In the genomic region with DNA sequence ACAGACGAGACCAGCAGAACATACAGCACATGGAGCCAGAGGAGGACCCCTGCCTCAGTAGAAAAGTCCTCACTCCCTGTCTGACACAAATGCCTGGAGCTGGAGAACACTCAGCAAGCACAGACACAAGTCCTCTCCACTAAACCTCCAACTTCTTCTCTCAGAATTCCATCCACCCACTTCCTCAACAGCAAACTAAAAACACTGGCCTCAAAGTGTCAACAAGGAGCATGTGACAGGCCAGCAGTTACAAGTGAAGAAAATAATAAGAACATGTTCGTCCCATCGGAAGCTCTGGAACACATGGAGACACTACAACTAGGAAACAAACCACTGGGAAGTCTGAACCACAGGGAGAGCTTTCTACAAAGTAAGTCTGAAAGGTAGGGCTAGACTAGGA, we compare ENCODE assay signal across 8 mouse cellular contexts. TPM values are rescaled to one million over a fixed set of nuclear protein-coding genes. Genes with fewer than 3 reads are reported as not detected.
DNase-seq lines count a peak whose midpoint lies in the region; ATAC-seq and TF ChIP-seq lines count a peak whose summit lies in the region.

No protein-coding gene starts in this region.

- H3K9me3 ChIP-seq in lung, embryonic 15.5 days: no peaks in the 10 kb centered on the region
- H3K9me3 ChIP-seq in embryonic facial prominence, embryonic 15.5 days (replicated peaks): no peaks in the 10 kb centered on the region

- peaks cover 97% of the 10 kb centered on the region for H3K79me2 ChIP-seq in myocyte (ENCODE audit: control insufficient read depth, insufficient read depth)

- H3K27me3 ChIP-seq in lung, embryonic 15.5 days: no peaks in the 10 kb centered on the region
- H3K27me3 ChIP-seq in embryonic facial prominence, embryonic 15.5 days: no peaks in the 10 kb centered on the region
- no peaks in the 10 kb centered on the region for H3K27me3 ChIP-seq in myocyte (ENCODE audit: control insufficient read depth, insufficient read depth, insufficient read length)

- WGBS in lung, embryonic 15.5 days: 43% methylated on average over 3 of the region's 3 CpGs
- WGBS in embryonic facial prominence, embryonic 15.5 days: 31% methylated on average over 3 of the region's 3 CpGs

- peaks cover 71% of the 10 kb centered on the region for H3K4me1 ChIP-seq in lung, embryonic 15.5 days
- peaks cover 55% of the 10 kb centered on the region for H3K4me1 ChIP-seq in embryonic facial prominence, embryonic 15.5 days

- TF ChIP-seq POLR2A in myocyte (IDR thresholded peaks at IDR 0.05; ENCODE audit: insufficient read length, low read depth): no peak

- no peak for ATAC-seq in lung, embryonic 15.5 days (ENCODE audit: borderline replicate concordance, extremely low read depth, low FRiP score, low TSS enrichment)
- ATAC-seq in embryonic facial prominence, embryonic 15.5 days (ENCODE audit: insufficient number of reproducible peaks, low FRiP score, low TSS enrichment, low read depth): no peak

- peak overlapping the region; percentile 60 for H3K27ac ChIP-seq in lung, embryonic 15.5 days
- H3K27ac ChIP-seq in embryonic facial prominence, embryonic 15.5 days (replicated peaks): peak overlapping the region; percentile 39

- H3K9ac ChIP-seq in lung, embryonic 15.5 days: no peak overlapping the region
- H3K9ac ChIP-seq in embryonic facial prominence, embryonic 15.5 days: no peak overlapping the region

- H3K4me2 ChIP-seq in lung, embryonic 15.5 days: no peak overlapping the region
- H3K4me2 ChIP-seq in embryonic facial prominence, embryonic 15.5 days (replicated peaks): no peak overlapping the region
- H3K4me2 ChIP-seq in myocyte (ENCODE audit: low read depth): peak overlapping the region; percentile 68

- H3K4me3 ChIP-seq in lung, embryonic 15.5 days: no peak overlapping the region
- H3K4me3 ChIP-seq in embryonic facial prominence, embryonic 15.5 days (replicated peaks): no peak overlapping the region
- H3K4me3 ChIP-seq in myocyte: no peak overlapping the region

- no peak for DNase-seq in lung, postnatal 14 days
- DNase-seq in induced T-regulatory cell, adult 2 months (ENCODE audit: low read depth): peak; percentile 48
- DNase-seq in spleen, postnatal 4 days (ENCODE audit: low spot score in 2 of 2): no peak
- DNase-seq in frontal cortex, postnatal 25 days (ENCODE audit: low spot score in 2 of 2): no peak
- no peak for DNase-seq in frontal cortex, postnatal 36 days (ENCODE audit: low spot score in 2 of 2)

- no peak overlapping the region for H3ac ChIP-seq in myocyte (ENCODE audit: control insufficient read depth, insufficient read length)

- H3K36me3 ChIP-seq in lung, embryonic 15.5 days: peaks cover 4% of the 10 kb centered on the region; the same call in 1 of the 2 replicates
- H3K36me3 ChIP-seq in embryonic facial prominence, embryonic 15.5 days: peaks cover 9% of the 10 kb centered on the region; the same call in 1 of the 2 replicates
- peaks cover 9% of the 10 kb centered on the region for H3K36me3 ChIP-seq in myocyte (ENCODE audit: control insufficient read depth, insufficient read depth)

TF ChIP-seq in myocyte, 11 proteins besides CTCF, POLR2A, EP300 and RAD21:
- TF ChIP-seq TCF12 (IDR thresholded peaks at IDR 0.05; ENCODE audit: insufficient read depth, poor library complexity, severe bottlenecking) (no peak), POLR2AphosphoS2 (IDR thresholded peaks at IDR 0.05; ENCODE audit: insufficient read length, low read depth) (no peak), MYOD1 (IDR thresholded peaks at IDR 0.05; ENCODE audit: control insufficient read depth in 1 of 3, insufficient read length in 2 of 3, low read depth in 2 of 3) (no peak), REST (IDR thresholded peaks at IDR 0.05; ENCODE audit: insufficient read depth, insufficient read length) (no peak), SRF (IDR thresholded peaks at IDR 0.05; ENCODE audit: control insufficient read depth, insufficient read length, low read depth) (no peak), CEBPB (IDR thresholded peaks at IDR 0.05; ENCODE audit: insufficient read depth, poor library complexity, severe bottlenecking) (no peak)

RNA-seq across cellular contexts. Expression of gene Chd2, which starts 8.7 kb away (rescaled TPM):
- polyA plus RNA-seq in lung, embryonic 15.5 days (2015; fragmentation: Nextera tagmentation; extraction: Ambion mirVana): 48.8 and 59.0 TPM in 2 replicates
- polyA plus RNA-seq in embryonic facial prominence, embryonic 15.5 days (2015; fragmentation: Nextera tagmentation; extraction: Ambion mirVana): 46.7 and 53.0 TPM in 2 replicates
- polyA plus RNA-seq in myocyte (2012; fragmentation: generic; extraction: Trizol): 7.9 TPM
